Mouse (Mus musculus) forebrain, embryonic 10.5 days (tissue): ENCODE results near the gene Tgoln1. TPM values are rescaled to one million over a fixed set of nuclear protein-coding genes. Genes with fewer than 3 reads are reported as not detected.

Experiments used
- DNase-seq: peaks from one replicate; pipeline ENCODE4 v3.0.0-alpha.2; 2017; ENCODE audit warnings: low spot score; ENCODE audit errors: extremely low spot score
- H3K27ac ChIP-seq: fragments of 300-500 bp; sonication (generic); 2 replicates; pipeline ENCODE4 v1.5.1; 2016; ENCODE audit warnings: mild to moderate bottlenecking
- H3K27me3 ChIP-seq: fragments of 300-500 bp; sonication (generic); 2 replicates; pipeline ENCODE4 v1.6.1; 2016; ENCODE audit warnings: mild to moderate bottlenecking; ENCODE audit not compliant: poor library complexity, severe bottlenecking
- H3K36me3 ChIP-seq: fragments of 300-500 bp; sonication (generic); replicated peaks from 2 replicates; pipeline ENCODE4 v1.6.1; 2016; ENCODE audit warnings: mild to moderate bottlenecking, moderate library complexity
- H3K4me1 ChIP-seq: fragments of 300-500 bp; sonication (generic); 2 replicates; pipeline ENCODE4 v1.6.1; 2016
- H3K4me3 ChIP-seq: fragments of 300-500 bp; sonication (generic); 2 replicates; pipeline ENCODE4 v1.5.1; 2016; ENCODE audit warnings: mild to moderate bottlenecking, moderate library complexity
- H3K9me3 ChIP-seq: fragments of 300-500 bp; sonication (generic); 2 replicates; pipeline ENCODE4 v1.6.1; 2016; ENCODE audit warnings: mild to moderate bottlenecking, moderate library complexity
- WGBS: fragments of 180-500 bp; shearing (Covaris S2); methylation state at CpG from one replicate; pipeline ENCODE4 v1.1.7; 2016; 5-methylcytosine and 5-hydroxymethylcytosine counted together
- polyA plus RNA-seq: library from polyadenylated mRNA; unstranded; fragments of >200 nt; fragmentation: Nextera tagmentation; extraction: Ambion mirVana; gene quantifications from 2 replicates; pipeline ENCODE4 v1.2.1, GENCODE M21; 2016

The Tgoln1 gene
- polyA plus RNA-seq, 1 experiment from 2014 or later = 28.7 TPM

DNA sequence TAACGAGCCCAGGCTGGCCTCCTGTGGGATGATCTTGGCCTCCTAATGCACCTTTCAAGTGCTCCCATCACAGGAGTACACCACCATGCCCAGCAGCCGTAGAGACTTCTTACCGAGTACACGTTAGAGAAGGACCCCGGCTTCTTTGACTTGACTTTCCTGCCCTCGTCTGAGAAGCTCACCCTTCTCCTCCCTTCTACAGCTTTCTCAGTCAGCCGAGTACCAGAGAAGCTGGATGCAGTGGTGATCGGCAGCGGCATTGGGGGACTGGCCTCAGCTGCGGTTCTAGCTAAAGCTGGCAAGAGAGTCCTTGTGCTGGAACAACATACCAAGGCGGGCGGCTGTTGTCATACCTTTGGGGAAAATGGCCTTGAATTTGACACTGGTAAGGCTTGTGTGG lies 16.0 kb downstream of the Tgoln1 start:
- WGBS = 90% methylated on average over 12 of the region's 12 CpGs
- Histone ChIP-seq H3K4me1 (peaks cover 23% of the 10 kb centered on the region), H3K4me3 (no peak overlapping the region), H3K9me3 (no peaks in the 10 kb centered on the region), H3K36me3 (peaks cover 23% of the 10 kb centered on the region), H3K27me3 (no peaks in the 10 kb centered on the region), H3K27ac (no peak overlapping the region)
- no peak for DNase-seq

DNA sequence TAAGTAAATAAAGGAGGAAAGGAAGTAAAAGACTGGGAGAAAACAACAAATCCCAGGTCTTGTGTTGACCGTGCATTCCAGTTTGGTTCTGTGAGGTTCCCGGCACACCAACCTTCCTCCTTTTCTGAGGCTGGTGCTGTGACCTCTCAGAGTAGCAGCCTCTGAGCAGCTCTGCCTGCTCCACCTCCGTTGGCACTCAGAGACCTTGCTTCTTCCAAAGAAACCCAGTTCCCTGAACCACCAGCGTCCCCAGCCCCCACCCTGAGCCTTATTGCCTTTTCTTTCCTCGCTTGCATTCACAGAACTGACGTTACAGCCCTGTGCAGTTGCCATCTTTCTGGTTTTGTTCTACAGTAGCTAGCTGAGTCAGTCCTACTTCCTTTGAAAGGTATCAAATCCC lies 16.6 kb downstream of the Tgoln1 start:
- Histone ChIP-seq H3K36me3 (peaks cover 19% of the 10 kb centered on the region), H3K4me3 (no peak overlapping the region), H3K4me1 (peaks cover 23% of the 10 kb centered on the region), H3K9me3 (no peaks in the 10 kb centered on the region), H3K27ac (no peak overlapping the region), H3K27me3 (no peaks in the 10 kb centered on the region)
- WGBS = 80% methylated on average over 6 of the region's 6 CpGs
- no peak for DNase-seq

DNA sequence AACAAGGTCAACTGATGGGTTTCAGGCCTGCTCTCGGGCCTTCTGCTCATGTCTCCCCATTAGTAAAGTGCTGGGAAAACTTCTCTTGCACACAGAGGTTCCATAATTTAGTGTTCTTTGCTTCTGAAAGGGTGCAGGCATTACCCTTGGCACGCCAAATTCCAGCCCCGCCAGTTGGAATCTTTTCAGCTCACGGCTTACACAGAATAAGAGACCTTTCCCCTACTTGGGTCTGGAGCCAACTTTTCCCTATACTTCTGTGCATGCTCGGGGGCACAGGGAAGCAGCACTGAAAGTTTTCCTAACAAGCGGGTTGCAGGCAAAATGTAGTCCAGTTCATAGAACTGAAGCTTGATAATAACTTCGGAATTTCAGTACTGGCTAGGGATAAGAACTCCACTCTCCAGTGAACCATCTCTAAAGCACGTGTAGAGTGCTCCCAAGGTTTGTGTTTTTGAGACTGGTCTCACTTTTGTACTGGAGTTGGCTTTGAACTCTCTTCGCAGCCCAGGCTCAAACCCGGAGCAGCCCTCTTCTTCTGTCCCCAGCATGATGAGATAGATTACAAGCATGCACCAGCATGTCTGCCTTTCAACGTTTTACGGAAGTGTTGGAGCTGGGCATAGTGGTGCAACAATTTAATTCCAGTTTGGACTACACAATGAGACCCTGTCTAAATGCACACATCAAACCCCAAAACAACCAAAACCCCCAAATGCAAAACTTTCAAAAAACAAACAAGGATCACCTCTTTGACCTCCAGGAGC lies 17.8 kb downstream of the Tgoln1 start:
- Histone ChIP-seq H3K9me3 (no peaks in the 10 kb centered on the region), H3K36me3 (peaks cover 6% of the 10 kb centered on the region; the same call in 1 of the 2 replicates), H3K4me1 (peaks cover 23% of the 10 kb centered on the region), H3K27ac (peak overlapping the region; percentile 82), H3K4me3 (peak overlapping the region; percentile 72), H3K27me3 (no peaks in the 10 kb centered on the region)
- WGBS = 54% methylated on average over 12 of the region's 12 CpGs
- no peak for DNase-seq

DNA sequence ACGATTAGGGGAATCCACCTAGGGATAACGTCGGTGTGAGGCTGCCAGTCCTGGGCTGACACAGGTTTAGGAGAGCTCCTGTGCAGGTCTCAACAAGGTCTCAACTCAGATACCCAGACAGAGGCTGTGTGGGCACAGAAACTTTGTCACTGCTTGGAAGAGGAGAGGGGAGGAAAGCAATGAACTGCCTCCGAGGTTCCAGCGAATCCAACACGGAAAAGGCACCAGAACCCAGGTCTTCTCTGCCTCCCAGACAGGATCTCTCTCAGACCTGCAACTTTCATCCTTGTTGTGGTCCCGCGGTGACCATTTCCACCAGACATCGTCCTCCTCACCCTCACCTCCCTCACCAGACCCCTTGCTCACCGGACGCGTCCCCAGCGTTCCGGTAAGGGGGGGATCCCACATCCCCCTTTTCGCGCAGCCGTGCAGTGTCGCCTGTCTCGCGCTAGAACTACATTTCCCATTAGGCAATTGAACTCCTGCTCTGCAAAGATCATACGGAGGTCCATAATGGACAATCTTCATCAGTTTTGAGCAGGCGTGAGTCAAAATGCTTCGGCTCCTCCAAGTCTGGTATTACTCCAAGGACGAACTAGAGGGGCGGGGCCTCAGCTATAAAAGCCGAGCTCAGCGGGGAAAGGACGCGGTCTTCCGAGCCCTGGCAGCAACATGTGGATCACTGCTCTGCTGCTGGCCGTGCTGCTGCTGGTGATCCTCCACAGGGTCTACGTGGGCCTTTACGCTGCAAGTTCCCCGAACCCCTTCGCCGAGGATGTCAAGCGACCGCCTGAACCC lies 18.6 kb downstream of the Tgoln1 start, which contains the start of the genes Elmod3 and Retsat:
TSS of gene Elmod3 (minus strand) at position 458 of the 798 bp plus-strand sequence.
TSS of gene Retsat (plus strand) at position 520 of the 798 bp plus-strand sequence.
- peak within 1 kb of the TSS; percentile 82 for H3K27ac ChIP-seq
- peaks cover 23% of the 10 kb centered on the region for H3K4me1 ChIP-seq
- no peaks in the 10 kb centered on the region for H3K36me3 ChIP-seq
- no peaks in the 10 kb centered on the region for H3K27me3 ChIP-seq
- WGBS = 2% methylated on average over 38 of the region's 38 CpGs
- peak; percentile 89 for DNase-seq
- no peaks in the 10 kb centered on the region for H3K9me3 ChIP-seq
- peak within 1 kb of the TSS; percentile 72 for H3K4me3 ChIP-seq

DNA sequence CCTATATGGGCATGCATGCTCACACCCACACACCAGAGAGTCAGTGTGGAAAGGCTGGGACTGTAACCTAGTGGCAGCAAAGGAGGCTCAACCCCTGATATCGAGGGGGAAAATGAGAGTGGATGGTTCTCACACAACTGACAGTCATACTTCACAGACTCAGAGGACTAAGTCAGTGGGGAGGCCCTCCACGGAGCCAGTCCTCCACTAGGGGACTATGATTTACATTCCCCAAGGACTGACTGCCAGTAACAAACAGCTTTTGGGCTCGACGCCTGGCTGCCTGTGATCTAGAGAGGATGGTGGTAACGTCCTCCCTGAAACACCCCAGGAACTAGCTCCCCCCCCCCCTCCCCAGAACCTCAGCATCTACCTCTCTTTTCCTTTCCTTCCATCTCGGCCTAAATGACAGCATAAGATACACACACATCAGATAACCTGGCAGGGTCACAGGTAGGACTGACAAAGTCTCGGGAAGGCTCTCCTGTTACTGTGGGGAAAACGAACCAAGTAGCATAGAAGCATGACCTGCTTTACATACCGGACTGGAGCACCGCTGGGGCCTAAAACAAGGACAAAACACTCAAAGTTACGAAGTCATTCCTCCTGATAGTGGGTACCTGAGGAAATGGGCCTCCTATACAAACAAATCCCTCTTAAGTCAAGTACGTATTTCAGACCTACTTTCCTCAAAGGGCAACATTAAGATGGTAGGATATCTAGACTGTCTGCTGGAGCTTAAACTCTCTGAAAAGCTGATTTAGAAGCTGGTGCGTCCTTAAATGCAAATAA lies 19.5 kb downstream of the Tgoln1 start:
- Histone ChIP-seq H3K27me3 (no peaks in the 10 kb centered on the region), H3K9me3 (no peaks in the 10 kb centered on the region), H3K27ac (peak overlapping the region; percentile 82; the same call in 1 of the 2 replicates), H3K4me3 (peak overlapping the region; percentile 72), H3K36me3 (no peaks in the 10 kb centered on the region), H3K4me1 (peaks cover 23% of the 10 kb centered on the region)
- DNase-seq = no peak
- 67% methylated on average over 13 of the region's 13 CpGs for WGBS

DNA sequence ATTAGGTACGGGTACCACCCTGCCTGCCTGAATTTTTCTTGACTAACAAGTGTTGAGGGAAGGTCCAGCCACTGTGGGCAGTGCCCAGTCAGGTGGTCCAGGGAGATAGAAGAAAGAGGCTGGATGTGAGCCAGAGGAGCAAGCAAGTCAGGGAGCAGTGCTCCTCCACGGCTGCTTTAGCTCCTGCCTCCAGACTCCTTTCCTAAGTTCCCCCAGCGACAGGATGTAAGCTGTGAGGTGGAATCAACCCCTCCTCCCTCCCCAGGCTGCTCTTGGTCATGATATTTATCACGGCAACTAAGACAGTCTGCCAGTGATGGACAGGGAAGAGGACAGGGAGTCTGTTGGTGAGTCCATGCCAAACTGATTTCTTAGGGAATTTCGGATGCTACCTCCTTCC lies 22.9 kb downstream of the Tgoln1 start:
- 69% methylated on average over 5 of the region's 5 CpGs for WGBS
- Histone ChIP-seq H3K4me1 (peaks cover 19% of the 10 kb centered on the region), H3K27ac (no peak overlapping the region), H3K9me3 (no peaks in the 10 kb centered on the region), H3K4me3 (no peak overlapping the region), H3K27me3 (no peaks in the 10 kb centered on the region), H3K36me3 (no peaks in the 10 kb centered on the region)
- DNase-seq = no peak

DNA sequence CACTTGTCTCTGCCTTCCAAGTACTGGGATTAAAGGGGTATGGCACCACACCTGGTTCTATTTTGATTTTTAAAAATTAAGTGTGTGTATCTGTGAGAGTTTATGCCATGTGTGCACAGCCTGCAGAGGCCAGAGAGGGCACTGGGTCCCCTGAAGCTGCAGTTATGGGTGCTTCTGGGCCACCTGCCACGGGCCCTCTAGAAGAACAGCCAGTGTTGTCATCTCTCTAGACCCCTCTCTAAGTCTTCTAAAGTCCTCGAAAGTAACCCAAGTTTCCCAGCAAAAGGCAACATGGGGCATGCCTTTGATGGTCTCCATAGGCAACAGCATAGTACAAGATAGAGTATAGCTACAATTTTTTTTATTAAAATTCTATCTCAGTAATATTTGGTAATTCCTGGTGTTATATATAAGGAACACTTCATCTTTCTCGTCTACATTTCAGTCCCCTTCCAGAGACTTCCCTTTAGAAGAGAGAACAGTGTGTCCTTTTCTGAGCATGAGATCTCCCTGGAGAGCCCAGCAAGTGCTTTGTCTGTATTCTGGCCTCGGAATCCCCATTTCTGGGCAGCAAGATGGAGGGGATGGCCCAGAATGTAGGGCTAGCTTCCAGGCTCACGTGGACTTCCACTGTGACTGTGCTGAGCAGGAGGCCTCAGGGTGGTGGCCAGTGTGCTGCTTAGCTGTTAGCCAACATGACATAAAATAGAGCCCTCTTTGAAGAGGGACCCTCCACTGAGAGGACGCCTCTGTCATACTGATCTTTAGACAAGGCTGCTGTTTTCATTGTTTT lies 23.6 kb downstream of the Tgoln1 start:
- no peak overlapping the region for H3K4me3 ChIP-seq
- H3K27me3 ChIP-seq = no peaks in the 10 kb centered on the region
- peaks cover 12% of the 10 kb centered on the region for H3K4me1 ChIP-seq
- H3K9me3 ChIP-seq = no peaks in the 10 kb centered on the region
- no peak overlapping the region for H3K27ac ChIP-seq
- 80% methylated on average over 6 of the region's 6 CpGs for WGBS
- DNase-seq = no peak
- H3K36me3 ChIP-seq = no peaks in the 10 kb centered on the region

GRCm38 (mm10) chr6:72590111-72590510 lies 26.7 kb downstream of the Tgoln1 start:
- H3K27me3 ChIP-seq = no peaks in the 10 kb centered on the region
- H3K27ac ChIP-seq = no peak overlapping the region
- no peaks in the 10 kb centered on the region for H3K9me3 ChIP-seq
- no peak overlapping the region for H3K4me3 ChIP-seq
- H3K4me1 ChIP-seq = no peaks in the 10 kb centered on the region
- no peaks in the 10 kb centered on the region for H3K36me3 ChIP-seq
- DNase-seq = no peak

DNA sequence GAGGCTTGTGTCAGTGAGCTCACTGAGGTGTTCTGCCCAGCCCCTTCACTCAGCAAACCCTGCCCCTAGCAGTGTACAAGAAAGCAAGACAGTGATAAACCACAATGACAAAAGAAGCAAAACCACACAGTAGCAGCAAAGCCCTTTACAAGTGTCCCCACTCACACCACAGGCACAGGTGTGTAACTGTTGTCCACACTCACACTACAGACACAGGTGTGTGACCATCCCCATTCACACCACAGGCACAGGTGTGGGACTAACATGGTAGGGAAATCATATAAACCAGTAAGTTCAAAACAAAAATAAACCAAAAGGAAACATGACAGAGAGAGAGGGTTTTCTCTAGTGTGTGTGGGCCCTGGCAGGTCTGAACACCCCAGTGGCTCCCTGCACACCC lies 28.5 kb downstream of the Tgoln1 start:
- no peaks in the 10 kb centered on the region for H3K4me1 ChIP-seq
- H3K27ac ChIP-seq = no peak overlapping the region

GRCm38 (mm10) chr6:72586701-72587100 lies 30.1 kb downstream of the Tgoln1 start:
- 79% methylated on average over 3 of the region's 3 CpGs for WGBS
- Histone ChIP-seq H3K27me3 (no peaks in the 10 kb centered on the region), H3K36me3 (no peaks in the 10 kb centered on the region; the same call in 1 of the 2 replicates), H3K27ac (no peak overlapping the region), H3K9me3 (no peaks in the 10 kb centered on the region), H3K4me1 (peaks cover 3% of the 10 kb centered on the region; the same call in 1 of the 2 replicates), H3K4me3 (no peak overlapping the region)
- no peak for DNase-seq

More for the DNA sequence above, 28.5 kb downstream of the Tgoln1 start:
- Histone ChIP-seq H3K4me3 (no peak overlapping the region), H3K27me3 (no peaks in the 10 kb centered on the region), H3K9me3 (no peaks in the 10 kb centered on the region), H3K36me3 (no peaks in the 10 kb centered on the region; the same call in 1 of the 2 replicates)
- DNase-seq = no peak

DNA sequence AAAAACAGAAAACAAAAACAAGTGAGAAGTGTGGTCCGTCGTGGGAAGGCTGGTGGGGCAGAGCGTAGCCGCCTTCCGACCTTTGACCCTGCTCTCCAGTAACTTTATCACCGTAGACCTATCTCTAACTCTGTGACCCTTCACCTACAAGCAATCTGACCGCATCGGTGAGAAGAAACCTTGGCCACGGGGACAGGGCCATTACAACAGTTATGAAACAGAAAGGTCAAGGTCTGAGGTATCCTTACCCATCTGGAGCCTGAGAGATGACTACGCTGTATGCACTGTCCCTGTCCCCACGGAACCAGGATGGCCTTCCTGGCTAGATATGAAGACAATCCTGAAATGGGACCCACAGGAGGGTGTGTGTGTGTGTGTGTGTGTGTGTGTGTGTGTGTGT lies 32.6 kb downstream of the Tgoln1 start:
- DNase-seq = no peak
- no peaks in the 10 kb centered on the region; the same call in 1 of the 2 replicates for H3K36me3 ChIP-seq
- no peaks in the 10 kb centered on the region for H3K27me3 ChIP-seq
- H3K9me3 ChIP-seq = no peaks in the 10 kb centered on the region
- H3K4me1 ChIP-seq = peaks cover 6% of the 10 kb centered on the region; the same call in 1 of the 2 replicates
- 87% methylated on average over 11 of the region's 11 CpGs for WGBS
- H3K27ac ChIP-seq = no peak overlapping the region
- H3K4me3 ChIP-seq = no peak overlapping the region
